Mouse (Mus musculus) liver, embryonic 14.5 days (tissue): ENCODE results near the gene Stard7.

Experiments
- CTCF ChIP-seq: IDR thresholded peaks from 2 replicates; pipeline ENCODE4 v1.5.1; 2016; ENCODE audit warnings: antibody characterized with exemption, low read depth, control low read depth
- EP300 ChIP-seq: IDR thresholded peaks from 2 replicates; pipeline ENCODE4 v1.6.1; 2016; ENCODE audit warnings: antibody characterized with exemption, low read depth

- TF ChIP-seq CTCF (no peak), EP300 (no peak)
These were observed 30.0 kb upstream of the Stard7 start for GRCm38 (mm10) chr2:127240065-127240464.
